Mouse (Mus musculus): Measurements from ENCODE around the gene Large2. TPM values are rescaled to one million over a fixed set of nuclear protein-coding genes. Genes with fewer than 3 reads are reported as not detected.

Large2 gene
- polyA plus RNA-seq, 1 experiment from 2014 or later: 33.5 TPM

- DNase-seq (ENCODE audit: extremely low spot score, low spot score): no peak
- 88% methylated on average over 8 of the region's 8 CpGs for WGBS
- peaks cover 93% of the 10 kb centered on the region for H3K36me3 ChIP-seq (replicated peaks)
- H3K27me3 ChIP-seq (ENCODE audit: poor library complexity, severe bottlenecking): no peaks in the 10 kb centered on the region
- H3K27ac ChIP-seq: no peak overlapping the region
- peaks cover 18% of the 10 kb centered on the region for H3K4me1 ChIP-seq
- no peak overlapping the region for H3K4me3 ChIP-seq
- H3K9me3 ChIP-seq: no peaks in the 10 kb centered on the region
These were observed 12.9 kb downstream of the Large2 start for GRCm38 (mm10) chr2:92361795-92362194.

- no peak for DNase-seq (ENCODE audit: extremely low spot score, low spot score)
- Histone ChIP-seq H3K27ac (no peak overlapping the region), H3K4me1 (peaks cover 16% of the 10 kb centered on the region), H3K36me3 (replicated peaks) (peaks cover 93% of the 10 kb centered on the region), H3K27me3 (ENCODE audit: poor library complexity, severe bottlenecking) (no peaks in the 10 kb centered on the region), H3K4me3 (no peak overlapping the region), H3K9me3 (no peaks in the 10 kb centered on the region)
- 24% methylated on average over 12 of the region's 12 CpGs for WGBS
These were observed 13.8 kb downstream of the Large2 start for GRCm38 (mm10) chr2:92360893-92361292.

DNA sequence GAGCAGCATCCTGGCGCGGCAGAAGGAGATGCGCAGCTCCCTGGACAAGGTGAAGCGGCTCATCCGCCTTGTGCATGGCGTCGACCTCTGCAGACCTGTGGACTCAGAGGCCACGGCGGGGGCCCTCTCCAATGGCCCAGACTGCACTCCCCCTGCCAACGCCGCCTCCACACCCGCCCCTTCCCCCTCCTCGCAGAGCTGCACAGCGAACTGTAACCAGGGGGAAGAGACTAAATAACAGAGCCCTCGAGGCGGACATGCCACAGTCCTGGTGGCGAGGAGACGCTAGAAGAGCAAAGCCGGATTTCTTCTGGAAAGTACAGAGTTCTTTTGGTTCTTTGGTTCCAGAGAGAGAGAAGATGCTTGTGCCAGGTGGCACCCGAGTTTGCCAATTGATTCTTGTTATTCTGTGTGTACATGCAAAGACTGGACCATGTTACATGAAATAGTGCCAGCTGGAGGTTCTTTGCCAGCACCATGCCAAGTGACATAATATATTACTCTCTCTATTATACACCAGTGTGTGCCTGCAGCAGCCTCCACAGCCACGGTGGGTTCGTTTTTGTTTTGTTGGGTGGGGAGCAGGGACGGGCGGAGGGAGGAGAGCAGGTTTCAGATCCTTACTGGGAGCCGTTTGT, 14.4 kb downstream of the Large2 start:
- H3K4me1 ChIP-seq: peaks cover 16% of the 10 kb centered on the region
- no peak overlapping the region for H3K27ac ChIP-seq

GRCm38 (mm10) chr2:92359301-92359700, 15.4 kb downstream of the Large2 start:
- DNase-seq (ENCODE audit: extremely low spot score, low spot score): no peak
- WGBS: 94% methylated on average over 2 of the region's 2 CpGs
- Histone ChIP-seq H3K9me3 (no peaks in the 10 kb centered on the region), H3K27ac (no peak overlapping the region), H3K27me3 (ENCODE audit: poor library complexity, severe bottlenecking) (no peaks in the 10 kb centered on the region), H3K4me3 (no peak overlapping the region), H3K36me3 (replicated peaks) (peaks cover 87% of the 10 kb centered on the region), H3K4me1 (peaks cover 17% of the 10 kb centered on the region)

More for the DNA sequence above, 14.4 kb downstream of the Large2 start:
- no peak for DNase-seq (ENCODE audit: extremely low spot score, low spot score)
- 74% methylated on average over 25 of the region's 25 CpGs for WGBS
- no peaks in the 10 kb centered on the region for H3K27me3 ChIP-seq (ENCODE audit: poor library complexity, severe bottlenecking)
- H3K36me3 ChIP-seq (replicated peaks): peaks cover 92% of the 10 kb centered on the region
- no peaks in the 10 kb centered on the region for H3K9me3 ChIP-seq
- H3K4me3 ChIP-seq: no peak overlapping the region

- no peak for DNase-seq (ENCODE audit: extremely low spot score, low spot score)
- Histone ChIP-seq H3K27me3 (ENCODE audit: poor library complexity, severe bottlenecking) (no peaks in the 10 kb centered on the region), H3K9me3 (no peaks in the 10 kb centered on the region), H3K4me1 (peaks cover 25% of the 10 kb centered on the region), H3K27ac (no peak overlapping the region), H3K4me3 (no peak overlapping the region), H3K36me3 (replicated peaks) (peaks cover 86% of the 10 kb centered on the region)
- 73% methylated on average over 6 of the region's 6 CpGs for WGBS
These were observed 20.4 kb downstream of the Large2 start for GRCm38 (mm10) chr2:92354224-92354623.

- H3K27ac ChIP-seq: no peak overlapping the region
- H3K4me1 ChIP-seq: peaks cover 26% of the 10 kb centered on the region
- H3K9me3 ChIP-seq: no peaks in the 10 kb centered on the region
- no peaks in the 10 kb centered on the region for H3K27me3 ChIP-seq (ENCODE audit: poor library complexity, severe bottlenecking)
- no peak overlapping the region for H3K4me3 ChIP-seq
- no peak for DNase-seq (ENCODE audit: extremely low spot score, low spot score)
- WGBS: 30% methylated on average over 5 of the region's 5 CpGs
- H3K36me3 ChIP-seq (replicated peaks): peaks cover 86% of the 10 kb centered on the region
These were observed 21.3 kb downstream of the Large2 start for GRCm38 (mm10) chr2:92353402-92353801.

DNA sequence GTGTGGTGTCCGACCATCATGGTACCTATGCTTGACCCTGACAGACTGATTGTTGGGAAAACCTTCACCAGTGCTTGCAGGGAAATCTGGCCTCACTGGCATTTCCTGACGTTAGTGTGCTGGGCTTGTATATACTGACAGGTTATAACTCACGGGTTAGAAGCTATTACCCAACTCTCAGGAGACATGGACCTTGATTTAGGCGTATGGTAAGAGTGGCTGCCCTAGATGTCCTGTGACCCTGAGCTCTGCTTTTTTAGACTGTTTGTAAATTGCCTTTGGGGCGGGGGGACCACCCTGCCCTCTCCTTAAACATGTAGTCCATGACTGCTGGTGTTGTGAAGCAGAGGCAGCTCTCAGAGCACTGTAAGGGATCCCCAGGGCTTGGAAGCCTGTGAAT, 24.0 kb downstream of the Large2 start:
- H3K27me3 ChIP-seq (ENCODE audit: poor library complexity, severe bottlenecking): no peaks in the 10 kb centered on the region
- H3K9me3 ChIP-seq: no peaks in the 10 kb centered on the region
- DNase-seq (ENCODE audit: extremely low spot score, low spot score): no peak
- H3K4me1 ChIP-seq: peaks cover 26% of the 10 kb centered on the region
- H3K4me3 ChIP-seq: no peak overlapping the region
- WGBS: 80% methylated on average over 5 of the region's 5 CpGs
- peaks cover 84% of the 10 kb centered on the region for H3K36me3 ChIP-seq (replicated peaks)
- no peak overlapping the region for H3K27ac ChIP-seq

DNA sequence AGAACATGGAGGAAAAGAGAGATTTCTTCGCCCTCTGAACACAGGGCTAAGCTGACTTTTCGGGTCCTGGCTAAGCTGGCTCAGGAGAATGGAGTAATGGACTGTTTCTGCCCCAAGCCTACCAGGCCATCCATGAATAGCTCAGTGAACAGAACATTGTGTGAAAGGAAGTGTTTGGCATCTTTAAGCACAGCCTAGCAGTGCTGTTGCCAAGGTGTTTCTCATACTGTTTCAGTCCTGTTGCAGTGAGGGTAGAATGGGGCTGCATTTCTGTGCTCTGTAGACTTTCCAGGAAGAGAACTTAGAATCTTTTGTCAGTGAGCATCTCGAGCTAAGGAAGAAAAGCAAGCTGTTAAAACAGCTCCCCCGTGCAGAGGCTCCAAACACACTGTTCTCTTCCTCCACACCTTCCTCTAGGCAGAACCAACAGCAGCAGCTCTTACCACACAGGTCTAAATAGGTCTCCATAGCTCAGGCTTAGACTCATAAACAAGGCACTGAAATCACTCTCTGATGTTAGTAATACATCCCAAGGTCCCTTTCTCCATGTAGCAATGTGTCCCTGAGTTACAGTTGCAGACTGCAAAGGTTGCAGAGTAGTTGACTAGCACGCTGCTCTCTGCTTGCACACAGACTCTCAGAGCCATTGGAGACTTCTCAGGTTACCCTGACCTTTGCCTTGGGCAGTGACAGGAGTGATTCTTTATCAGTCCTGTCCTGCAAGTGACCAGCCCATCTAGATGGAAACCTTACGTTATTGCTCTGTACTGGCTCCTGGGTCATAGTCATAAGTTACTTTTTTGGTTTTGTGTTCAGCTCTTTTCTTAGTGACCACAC, 24.9 kb downstream of the Large2 start:
- Histone ChIP-seq H3K27ac (no peak overlapping the region), H3K27me3 (ENCODE audit: poor library complexity, severe bottlenecking) (no peaks in the 10 kb centered on the region), H3K36me3 (replicated peaks) (peaks cover 86% of the 10 kb centered on the region), H3K9me3 (no peaks in the 10 kb centered on the region), H3K4me1 (peaks cover 26% of the 10 kb centered on the region), H3K4me3 (no peak overlapping the region)
- no peak for DNase-seq (ENCODE audit: extremely low spot score, low spot score)
- 69% methylated on average over 6 of the region's 6 CpGs for WGBS

GRCm38 (mm10) chr2:92347191-92347590, 27.5 kb downstream of the Large2 start:
- 96% methylated on average over 2 of the region's 2 CpGs for WGBS
- no peak for DNase-seq (ENCODE audit: extremely low spot score, low spot score)
- H3K36me3 ChIP-seq (replicated peaks): peaks cover 88% of the 10 kb centered on the region
- no peaks in the 10 kb centered on the region for H3K9me3 ChIP-seq
- no peaks in the 10 kb centered on the region for H3K27me3 ChIP-seq (ENCODE audit: poor library complexity, severe bottlenecking)
- H3K27ac ChIP-seq: no peak overlapping the region
- no peak overlapping the region for H3K4me3 ChIP-seq
- peaks cover 13% of the 10 kb centered on the region for H3K4me1 ChIP-seq

GRCm38 (mm10) chr2:92342418-92342817, 32.3 kb downstream of the Large2 start:
- DNase-seq (ENCODE audit: extremely low spot score, low spot score): no peak
- no peaks in the 10 kb centered on the region for H3K27me3 ChIP-seq (ENCODE audit: poor library complexity, severe bottlenecking)
- H3K36me3 ChIP-seq (replicated peaks): peaks cover 81% of the 10 kb centered on the region

DNA sequence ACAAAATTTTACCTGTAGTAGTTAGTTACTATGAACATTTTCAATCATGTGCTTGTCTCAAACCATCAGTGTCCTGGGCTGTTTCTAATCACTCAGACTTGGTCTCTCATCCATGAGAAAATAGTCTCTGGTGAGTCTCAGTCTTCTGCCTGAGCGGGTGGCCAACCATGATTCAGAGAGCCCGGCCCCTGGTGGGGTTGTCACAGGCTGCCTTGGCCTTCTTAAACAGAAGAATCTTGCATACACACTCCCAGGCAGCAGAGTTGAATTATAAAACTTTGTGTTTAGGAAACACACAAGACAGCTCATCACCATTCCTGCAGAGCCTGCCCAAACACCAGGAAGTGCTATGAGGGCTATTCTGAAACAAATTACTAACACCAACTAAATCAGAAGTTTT, 42.8 kb downstream of the Large2 start:
- Histone ChIP-seq H3K4me3 (no peak overlapping the region), H3K27me3 (ENCODE audit: poor library complexity, severe bottlenecking) (no peaks in the 10 kb centered on the region), H3K9me3 (no peaks in the 10 kb centered on the region), H3K36me3 (replicated peaks) (peaks cover 97% of the 10 kb centered on the region), H3K4me1 (no peaks in the 10 kb centered on the region), H3K27ac (no peak overlapping the region)
- DNase-seq (ENCODE audit: extremely low spot score, low spot score): no peak
- 94% methylated on average over 2 of the region's 2 CpGs for WGBS

More at GRCm38 (mm10) chr2:92342418-92342817, 32.3 kb downstream of the Large2 start:
- Histone ChIP-seq H3K27ac (no peak overlapping the region), H3K4me1 (no peaks in the 10 kb centered on the region), H3K9me3 (no peaks in the 10 kb centered on the region), H3K4me3 (no peak overlapping the region)

GRCm38 (mm10) chr2:92331410-92331809, 43.3 kb downstream of the Large2 start:
- Histone ChIP-seq H3K4me3 (no peak overlapping the region), H3K4me1 (no peaks in the 10 kb centered on the region), H3K36me3 (replicated peaks) (peaks cover 97% of the 10 kb centered on the region), H3K27me3 (ENCODE audit: poor library complexity, severe bottlenecking) (no peaks in the 10 kb centered on the region), H3K27ac (no peak overlapping the region), H3K9me3 (no peaks in the 10 kb centered on the region)
- DNase-seq (ENCODE audit: extremely low spot score, low spot score): no peak
- 81% methylated on average over 2 of the region's 2 CpGs for WGBS

DNA sequence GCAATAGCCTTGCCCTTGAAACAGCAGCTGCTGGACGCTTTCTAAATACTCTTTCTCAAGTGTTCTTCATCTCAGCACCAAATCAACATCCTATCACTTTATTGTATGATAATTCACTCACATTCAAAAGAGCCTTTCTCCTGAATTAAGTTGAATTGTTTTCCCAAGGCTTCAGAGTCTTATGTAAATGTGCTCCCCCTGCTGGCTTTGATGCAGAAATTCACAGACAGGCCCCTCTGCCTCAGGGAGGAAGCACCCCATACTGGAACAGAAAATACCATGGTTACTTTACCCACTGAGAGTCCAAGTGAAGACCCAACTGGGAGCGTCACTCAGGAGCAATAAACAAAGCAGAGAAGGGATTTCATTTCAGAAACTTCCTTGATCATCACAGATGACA, 43.8 kb downstream of the Large2 start:
- H3K4me3 ChIP-seq: no peak overlapping the region
- H3K27ac ChIP-seq: no peak overlapping the region
- no peaks in the 10 kb centered on the region for H3K9me3 ChIP-seq
- H3K4me1 ChIP-seq: no peaks in the 10 kb centered on the region
- WGBS: 63% methylated on average over 2 of the region's 2 CpGs
- H3K27me3 ChIP-seq (ENCODE audit: poor library complexity, severe bottlenecking): no peaks in the 10 kb centered on the region
- no peak for DNase-seq (ENCODE audit: extremely low spot score, low spot score)
- peaks cover 96% of the 10 kb centered on the region for H3K36me3 ChIP-seq (replicated peaks)

Data from forebrain, embryonic 10.5 days (tissue).